13 mouse cellular contexts compared by ENCODE assay signal in genomic region chr11:75016309-75016860, GRCm38 (mm10).
DNase-seq lines count a peak whose midpoint lies in the region; ATAC-seq and TF ChIP-seq lines count a peak whose summit lies in the region.
"Had no signal": no experiment of that assay in that cellular context is flagged by ENCODE, and none has a peak within 500 bp of the region (broad histone marks: within the 10 kb centered on the region; RNA-seq: fewer than 3 reads in every experiment).

No protein-coding gene starts in this region.

- no peak for ATAC-seq in heart, embryonic 13.5 days (ENCODE audit: extremely low read depth, insufficient number of reproducible peaks, low FRiP score, low TSS enrichment)
- no peak for ATAC-seq in lung, postnatal 0 days
- no peak for ATAC-seq in heart, postnatal 0 days (ENCODE audit: insufficient read depth, low read depth)
- no peak for ATAC-seq in stomach, postnatal 0 days (ENCODE audit: low FRiP score, low TSS enrichment)
- no peak for ATAC-seq in CD4-positive, CD25-positive, alpha-beta regulatory T cell, adult 4 months
- ATAC-seq: liver, postnatal 0 days; midbrain, embryonic 15.5 days had no signal

- no peak overlapping the region for H3K4me2 ChIP-seq in heart, embryonic 13.5 days
- no peak overlapping the region for H3K4me2 ChIP-seq in lung, postnatal 0 days (replicated peaks; ENCODE audit: low read depth, low read length)
- no peak overlapping the region for H3K4me2 ChIP-seq in heart, postnatal 0 days (ENCODE audit: low read depth, low read length)
- H3K4me2 ChIP-seq in stomach, postnatal 0 days (replicated peaks; ENCODE audit: low read depth): no peak overlapping the region
- H3K4me2 ChIP-seq: midbrain, embryonic 15.5 days had no signal

- no peaks in the 10 kb centered on the region for H3K36me3 ChIP-seq in heart, embryonic 13.5 days
- H3K36me3 ChIP-seq in lung, postnatal 0 days (ENCODE audit: insufficient read depth, low read length): no peaks in the 10 kb centered on the region
- no peaks in the 10 kb centered on the region for H3K36me3 ChIP-seq in heart, postnatal 0 days (replicated peaks; ENCODE audit: control insufficient read depth, insufficient read depth, low read length)
- H3K36me3 ChIP-seq in stomach, postnatal 0 days (ENCODE audit: control insufficient read depth, insufficient read depth, low read length): no peaks in the 10 kb centered on the region
- H3K36me3 ChIP-seq: forebrain, embryonic 10.5 days; midbrain, embryonic 15.5 days had no signal

- H3K27me3 ChIP-seq in heart, embryonic 13.5 days (replicated peaks): no peaks in the 10 kb centered on the region
- no peaks in the 10 kb centered on the region for H3K27me3 ChIP-seq in lung, postnatal 0 days (replicated peaks; ENCODE audit: insufficient read depth, low read length)
- no peaks in the 10 kb centered on the region for H3K27me3 ChIP-seq in heart, postnatal 0 days (ENCODE audit: control insufficient read depth, insufficient read depth, low read length)
- no peaks in the 10 kb centered on the region for H3K27me3 ChIP-seq in stomach, postnatal 0 days (ENCODE audit: control insufficient read depth, insufficient read depth, low read length)
- H3K27me3 ChIP-seq: CH12.LX; midbrain, embryonic 15.5 days had no signal

- H3K4me1 ChIP-seq in heart, embryonic 13.5 days: peaks cover 77% of the 10 kb centered on the region
- H3K4me1 ChIP-seq in lung, postnatal 0 days (ENCODE audit: insufficient read depth, low read depth, low read length): no peaks in the 10 kb centered on the region; the same call in 1 of the 2 replicates
- H3K4me1 ChIP-seq in heart, postnatal 0 days (ENCODE audit: control insufficient read depth, insufficient read depth): peaks cover 47% of the 10 kb centered on the region
- H3K4me1 ChIP-seq in stomach, postnatal 0 days (replicated peaks; ENCODE audit: control insufficient read depth, insufficient read depth): peaks cover 13% of the 10 kb centered on the region

- no peaks in the 10 kb centered on the region for H3K9me3 ChIP-seq in heart, embryonic 13.5 days
- no peaks in the 10 kb centered on the region for H3K9me3 ChIP-seq in lung, postnatal 0 days (ENCODE audit: low read length)
- no peaks in the 10 kb centered on the region for H3K9me3 ChIP-seq in heart, postnatal 0 days (replicated peaks; ENCODE audit: control insufficient read depth, low read length)
- no peaks in the 10 kb centered on the region for H3K9me3 ChIP-seq in stomach, postnatal 0 days (ENCODE audit: control insufficient read depth, low read length)
- H3K9me3 ChIP-seq: forebrain, embryonic 10.5 days; midbrain, embryonic 15.5 days had no signal

- H3K4me3 ChIP-seq in heart, embryonic 13.5 days: no peak overlapping the region
- H3K4me3 ChIP-seq in lung, postnatal 0 days (ENCODE audit: low read depth, low read length): no peak overlapping the region
- no peak overlapping the region for H3K4me3 ChIP-seq in heart, postnatal 0 days (ENCODE audit: low read depth, low read length)
- H3K4me3 ChIP-seq in stomach, postnatal 0 days (ENCODE audit: low read depth, low read length): no peak overlapping the region
- H3K4me3 ChIP-seq: forebrain, embryonic 10.5 days; midbrain, embryonic 15.5 days had no signal

- intact Hi-C loops in heart, postnatal 14 days (cut with DNase I): loop anchor here (2.0 kb wide), 1 partner anchor 14 kb away; no protein-coding TSS in a partner anchor

- WGBS in heart, embryonic 13.5 days: 76% methylated on average over 5 of the region's 5 CpGs
- WGBS in lung, postnatal 0 days: 70% methylated on average over 5 of the region's 5 CpGs
- WGBS in heart, postnatal 0 days: 77% methylated on average over 5 of the region's 5 CpGs
- WGBS in stomach, postnatal 0 days: 62% methylated on average over 5 of the region's 5 CpGs

- peak overlapping the region; percentile 98 for H3K27ac ChIP-seq in heart, embryonic 13.5 days (replicated peaks)
- peak overlapping the region; percentile 16 for H3K27ac ChIP-seq in lung, postnatal 0 days (ENCODE audit: low read length)
- H3K27ac ChIP-seq in heart, postnatal 0 days (ENCODE audit: low read depth): peak overlapping the region; percentile 96
- peak overlapping the region; percentile 84; the same call in 1 of the 2 replicates for H3K27ac ChIP-seq in stomach, postnatal 0 days (replicated peaks)
- H3K27ac ChIP-seq: forebrain, embryonic 10.5 days; midbrain, embryonic 15.5 days had no signal

- no peak for DNase-seq in heart, postnatal 14 days
- no peak for DNase-seq in lung, postnatal 0 days (ENCODE audit: low spot score)
- DNase-seq in lung, adult 18-20 months: no peak
- DNase-seq in heart, postnatal 0 days (ENCODE audit: low spot score): no peak
- no peak for DNase-seq in stomach, postnatal 0 days (ENCODE audit: low spot score)
- DNase-seq in embryo, embryonic 9.5 days (ENCODE audit: extremely low spot score): no peak
- DNase-seq: kidney, adult 11 months; liver, postnatal 0 days had no signal

- H3K9ac ChIP-seq in heart, embryonic 13.5 days: no peak overlapping the region
- no peak overlapping the region for H3K9ac ChIP-seq in lung, postnatal 0 days (replicated peaks; ENCODE audit: low read depth)
- no peak overlapping the region for H3K9ac ChIP-seq in heart, postnatal 0 days (replicated peaks; ENCODE audit: low read depth, low read length)
- no peak overlapping the region for H3K9ac ChIP-seq in stomach, postnatal 0 days (ENCODE audit: low read length)
- H3K9ac ChIP-seq: liver, postnatal 0 days; midbrain, embryonic 15.5 days had no signal

- TF ChIP-seq EP300 in lung, postnatal 0 days (IDR thresholded peaks at IDR 0.05): no peak
- TF ChIP-seq EP300 in heart, postnatal 0 days (IDR thresholded peaks at IDR 0.05; ENCODE audit: low read depth): no peak
- no peak for TF ChIP-seq EP300 in stomach, postnatal 0 days (optimal IDR thresholded peaks at IDR 0.05)

- no peak for TF ChIP-seq CTCF in lung, postnatal 0 days (IDR thresholded peaks at IDR 0.05)
- TF ChIP-seq CTCF in heart, postnatal 0 days (IDR thresholded peaks at IDR 0.05; ENCODE audit: low read depth): no peak
- TF ChIP-seq CTCF in stomach, postnatal 0 days (IDR thresholded peaks at IDR 0.05; ENCODE audit: low read depth): no peak

Comparison
In these comparisons a context has a peak if more than half of its experiments do, and no peak if none do; other contexts are left out.
1. H3K27ac ChIP-seq: peak in every context shown above with its lines; median percentile 98 in heart, embryonic 13.5 days; 96 in heart, postnatal 0 days; 84 in stomach, postnatal 0 days; 16 in lung, postnatal 0 days.